Mouse (Mus musculus) hindbrain, embryonic 16.5 days (tissue): ENCODE measurements at regions not wholly inside any gene's neighbourhood (a gene's known extent, or its start where the extent isn't known, plus 50 kb on each side); places are given as distances from the start of the nearest gene placed in this dataset.

Source experiments
- ATAC-seq: fragments of 200-750 bp; cut with Nextera tagmentation; 2 replicates; pipeline ENCODE4 v1.8.0; 2017; ENCODE audit warnings: moderate TSS enrichment, moderate library complexity
- H3K27ac ChIP-seq: fragments of 300-500 bp; sonication (generic); 2 replicates; pipeline ENCODE4 v1.5.1; 2014; ENCODE audit warnings: low read depth, mild to moderate bottlenecking, control low read depth, low read length, moderate library complexity
- H3K27me3 ChIP-seq: fragments of 300-500 bp; sonication (generic); replicated peaks from 2 replicates; pipeline ENCODE4 v1.6.1; 2014; ENCODE audit warnings: low read length; ENCODE audit not compliant: control insufficient read depth, insufficient read depth
- H3K36me3 ChIP-seq: fragments of 300-500 bp; sonication (generic); 2 replicates; pipeline ENCODE4 v1.6.1; 2014; ENCODE audit warnings: mild to moderate bottlenecking, low read length, moderate library complexity, mixed read lengths; ENCODE audit not compliant: control insufficient read depth, insufficient read depth
- H3K4me1 ChIP-seq: fragments of 300-500 bp; sonication (generic); 2 replicates; pipeline ENCODE4 v1.6.1; 2014; ENCODE audit warnings: low read depth, low read length; ENCODE audit not compliant: control insufficient read depth, insufficient read depth
- H3K4me2 ChIP-seq: fragments of 300-500 bp; sonication (generic); 2 replicates; pipeline ENCODE4 v1.6.1; 2014; ENCODE audit warnings: mild to moderate bottlenecking, low read length, control low read depth, moderate library complexity
- H3K4me3 ChIP-seq: fragments of 300-500 bp; sonication (generic); 2 replicates; pipeline ENCODE4 v1.5.1; 2014; ENCODE audit warnings: mild to moderate bottlenecking, low read length, control low read depth, moderate library complexity
- H3K9ac ChIP-seq: fragments of 300-500 bp; sonication (generic); 2 replicates; pipeline ENCODE4 v1.6.1; 2014; ENCODE audit warnings: low read depth, mild to moderate bottlenecking, control low read depth, low read length, moderate library complexity
- H3K9me3 ChIP-seq: fragments of 300-500 bp; sonication (generic); 2 replicates; pipeline ENCODE4 v1.6.1; 2014; ENCODE audit warnings: mild to moderate bottlenecking, low read length, moderate library complexity; ENCODE audit not compliant: control insufficient read depth
- WGBS: fragments of 180-500 bp; shearing (Covaris S2); extraction: QIAGEN DNeasy Blood & Tissue Kit; methylation state at CpG from one replicate; pipeline ENCODE4 v1.1.7; 2014; 5-methylcytosine and 5-hydroxymethylcytosine counted together

DNA sequence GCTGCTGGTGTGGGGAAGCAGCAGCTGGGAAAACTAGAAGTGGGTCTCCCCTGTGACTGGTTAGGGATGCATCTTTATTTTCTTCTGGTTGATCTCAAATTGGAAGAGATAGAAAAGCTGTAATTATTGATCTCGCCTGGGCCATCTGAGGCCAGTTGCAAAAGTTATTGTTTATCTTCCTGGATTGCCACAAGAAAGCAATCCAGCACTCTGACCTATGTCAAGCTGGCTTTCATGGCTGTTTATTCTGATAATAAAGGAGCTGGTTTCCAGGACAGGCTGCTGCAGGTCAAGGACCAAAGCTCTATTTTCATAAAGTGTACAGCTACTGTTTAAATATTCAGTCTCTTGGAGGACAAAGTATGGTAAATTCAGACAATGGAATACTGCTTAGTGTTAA is 112.5 kb downstream of the Gm10604 start:
- ATAC-seq: no peak
- Histone ChIP-seq H3K27ac (no peak overlapping the region), H3K4me1 (no peaks in the 10 kb centered on the region), H3K9ac (no peak overlapping the region), H3K4me2 (no peak overlapping the region), H3K27me3 (no peaks in the 10 kb centered on the region), H3K4me3 (no peak overlapping the region), H3K9me3 (no peaks in the 10 kb centered on the region), H3K36me3 (no peaks in the 10 kb centered on the region)
- WGBS: 75% methylated on average over 1 of the region's 1 CpGs
